Mouse (Mus musculus) brain, embryonic 14.5 days (tissue): ENCODE data around the gene 2010003K11Rik. TPM values are rescaled to one million over a fixed set of nuclear protein-coding genes. Genes with fewer than 3 reads are reported as not detected.
"Not testable (repeated sequence)": the region's sequence is repeated elsewhere in the genome, so short reads cannot be mapped to it uniquely, and the experiment has no call there.

ENCODE experiments used
- DNase-seq: peaks from one replicate; pipeline ENCODE4 v3.0.0-alpha.2; 2011; ENCODE audit warnings: low read depth
- CTCF ChIP-seq: fragments of 200-500 bp; IDR thresholded peaks from 2 replicates; pipeline ENCODE4 v1.5.1; 2012; ENCODE audit warnings: inconsistent platforms, mild to moderate bottlenecking, moderate library complexity, borderline replicate concordance; ENCODE audit not compliant: insufficient read depth, insufficient read length; ENCODE audit errors: extremely low read depth
- POLR2A ChIP-seq: fragments of 200-500 bp; IDR thresholded peaks from 2 replicates; pipeline ENCODE4 v1.6.1; 2012; ENCODE audit warnings: mild to moderate bottlenecking, inconsistent platforms, borderline replicate concordance; ENCODE audit not compliant: poor library complexity, insufficient read depth, insufficient read length, severe bottlenecking; ENCODE audit errors: extremely low read depth
- polyA plus RNA-seq: library from polyadenylated mRNA; depleted of rRNA; stranded (reverse); fragments of >200 nt; gene quantifications from 2 replicates; pipeline ENCODE4 v1.2.3, GENCODE M21; 2012

The 2010003K11Rik gene
- polyA plus RNA-seq, 1 experiment, result not detected

GRCm38 (mm10) chr19:4477345-4478189, 20.8 kb downstream of the 2010003K11Rik start, which contains the start of gene Syt12:
Gene Syt12 (minus strand): TSS chr19:4477447.
- DNase-seq, result peak; percentile 14
- TF ChIP-seq CTCF (no peak), POLR2A (no peak)

- 0 out of 2 replicates have a peak, but pooled peaks have one; percentile 4 for TF ChIP-seq CTCF
- TF ChIP-seq POLR2A, result no peak
Observed at GRCm38 (mm10) chr19:4476601-4477257, 21.7 kb downstream of the 2010003K11Rik start.

GRCm38 (mm10) chr19:4475224-4475925, 23.0 kb downstream of the 2010003K11Rik start:
- DNase-seq, result no peak
- TF ChIP-seq POLR2A, result no peak
- TF ChIP-seq CTCF, result no peak

More at GRCm38 (mm10) chr19:4476601-4477257, 21.7 kb downstream of the 2010003K11Rik start:
- peak; percentile 61 for DNase-seq

- no peak for DNase-seq
- TF ChIP-seq CTCF, result no peak
- no peak for TF ChIP-seq POLR2A
Observed at GRCm38 (mm10) chr19:4474739-4475138, 23.6 kb downstream of the 2010003K11Rik start.

GRCm38 (mm10) chr19:4473549-4473948, 24.8 kb downstream of the 2010003K11Rik start:
- no peak for TF ChIP-seq CTCF
- no peak for TF ChIP-seq POLR2A
- DNase-seq, result no peak

GRCm38 (mm10) chr19:4468363-4468762, 30.0 kb downstream of the 2010003K11Rik start:
- DNase-seq, result no peak
- TF ChIP-seq CTCF, result peak; percentile 36; the same call in 1 of the 2 replicates
- TF ChIP-seq POLR2A, result no peak

- TF ChIP-seq POLR2A (no peak), CTCF (no peak)
- no peak for DNase-seq
Observed at GRCm38 (mm10) chr19:4464666-4465065, 33.7 kb downstream of the 2010003K11Rik start.

- DNase-seq, result no peak
Observed at GRCm38 (mm10) chr19:4461981-4462380, 36.4 kb downstream of the 2010003K11Rik start.

GRCm38 (mm10) chr19:4456227-4456626, 42.2 kb downstream of the 2010003K11Rik start:
- DNase-seq, result peak; percentile 17
- TF ChIP-seq POLR2A (no peak), CTCF (peak; percentile 63; the same call in 1 of the 2 replicates)

More at GRCm38 (mm10) chr19:4461981-4462380, 36.4 kb downstream of the 2010003K11Rik start:
- TF ChIP-seq CTCF, result no peak
- TF ChIP-seq POLR2A, result no peak

- TF ChIP-seq POLR2A, result no peak
- no peak for TF ChIP-seq CTCF
- no peak for DNase-seq
Observed at GRCm38 (mm10) chr19:4455071-4455800, 43.1 kb downstream of the 2010003K11Rik start.

- DNase-seq, result not testable (repeated sequence)
Observed at GRCm38 (mm10) chr19:4454040-4454439, 44.3 kb downstream of the 2010003K11Rik start.
